Mouse (Mus musculus) heart, embryonic 14.5 days (tissue): ENCODE data around the gene Dlgap1. TPM values are rescaled to one million over a fixed set of nuclear protein-coding genes. Genes with fewer than 3 reads are reported as not detected.

ENCODE experiments used
- ATAC-seq: fragments of 200-750 bp; cut with Nextera tagmentation; 2 replicates; pipeline ENCODE4 v1.8.0; 2017; ENCODE audit warnings: low read depth, moderate TSS enrichment; ENCODE audit not compliant: insufficient number of reproducible peaks, insufficient read depth, low FRiP score
- H3K27ac ChIP-seq, 2 experiments: fragments of 200-500 bp in 1 of 2; fragments of 300-500 bp in 1 of 2; sonication (generic) in 1 of 2; replicated peaks in 1 of 2; 2 replicates each; pipeline ENCODE4 v1.5.1; 2012 to 2014; ENCODE audit warnings: low read depth in 2 of 2, low read length in 2 of 2, control low read depth in 1 of 2, mild to moderate bottlenecking in 1 of 2, mixed read lengths in 1 of 2; ENCODE audit not compliant: control insufficient read depth in 1 of 2, insufficient read depth in 1 of 2
- H3K27me3 ChIP-seq: fragments of 300-500 bp; sonication (generic); 2 replicates; pipeline ENCODE4 v1.6.1; 2014; ENCODE audit warnings: mild to moderate bottlenecking, low read length, control low read depth; ENCODE audit not compliant: control insufficient read depth, insufficient read depth
- H3K36me3 ChIP-seq: fragments of 300-500 bp; sonication (generic); 2 replicates; pipeline ENCODE4 v1.6.1; 2014; ENCODE audit warnings: mild to moderate bottlenecking, control low read depth, low read length, mixed read lengths; ENCODE audit not compliant: control insufficient read depth, insufficient read depth
- H3K4me1 ChIP-seq, 2 experiments: fragments of 200-500 bp in 1 of 2; fragments of 300-500 bp in 1 of 2; sonication (generic) in 1 of 2; 2 replicates each; pipeline ENCODE4 v1.6.1; 2012 to 2014; ENCODE audit warnings: low read length in 2 of 2, control low read depth in 1 of 2, mixed read lengths in 1 of 2; ENCODE audit not compliant: control insufficient read depth in 2 of 2, insufficient read depth in 2 of 2
- H3K4me2 ChIP-seq: fragments of 300-500 bp; sonication (generic); 2 replicates; pipeline ENCODE4 v1.6.1; 2014; ENCODE audit warnings: mild to moderate bottlenecking, low read length
- H3K4me3 ChIP-seq, 2 experiments: fragments of 200-500 bp in 1 of 2; fragments of 300-500 bp in 1 of 2; sonication (generic) in 1 of 2; 2 replicates each; pipeline ENCODE4 v1.5.1; 2012 to 2014; ENCODE audit warnings: low read length in 2 of 2, mild to moderate bottlenecking in 2 of 2, control low read depth in 1 of 2, low read depth in 1 of 2, moderate library complexity in 1 of 2; ENCODE audit not compliant: control insufficient read depth in 1 of 2, insufficient read depth in 1 of 2
- H3K9ac ChIP-seq: fragments of 300-500 bp; sonication (generic); 2 replicates; pipeline ENCODE4 v1.6.1; 2014; ENCODE audit warnings: mild to moderate bottlenecking, low read length
- H3K9me3 ChIP-seq: fragments of 300-500 bp; sonication (generic); 2 replicates; pipeline ENCODE4 v1.6.1; 2016; ENCODE audit warnings: low read length, control low read depth; ENCODE audit not compliant: control insufficient read depth
- WGBS: fragments of 180-500 bp; shearing (Covaris S2); extraction: QIAGEN DNeasy Blood & Tissue Kit; methylation state at CpG from one replicate; pipeline ENCODE4 v1.1.7; 2014; 5-methylcytosine and 5-hydroxymethylcytosine counted together
- polyA plus RNA-seq: library from polyadenylated mRNA; unstranded; fragments of >200 nt; fragmentation: Nextera tagmentation; extraction: Ambion mirVana; gene quantifications from 2 replicates; pipeline ENCODE4 v1.2.1, GENCODE M21; 2014

The Dlgap1 gene
- polyA plus RNA-seq, 1 experiment from 2014 or later: 1.1 TPM

DNA sequence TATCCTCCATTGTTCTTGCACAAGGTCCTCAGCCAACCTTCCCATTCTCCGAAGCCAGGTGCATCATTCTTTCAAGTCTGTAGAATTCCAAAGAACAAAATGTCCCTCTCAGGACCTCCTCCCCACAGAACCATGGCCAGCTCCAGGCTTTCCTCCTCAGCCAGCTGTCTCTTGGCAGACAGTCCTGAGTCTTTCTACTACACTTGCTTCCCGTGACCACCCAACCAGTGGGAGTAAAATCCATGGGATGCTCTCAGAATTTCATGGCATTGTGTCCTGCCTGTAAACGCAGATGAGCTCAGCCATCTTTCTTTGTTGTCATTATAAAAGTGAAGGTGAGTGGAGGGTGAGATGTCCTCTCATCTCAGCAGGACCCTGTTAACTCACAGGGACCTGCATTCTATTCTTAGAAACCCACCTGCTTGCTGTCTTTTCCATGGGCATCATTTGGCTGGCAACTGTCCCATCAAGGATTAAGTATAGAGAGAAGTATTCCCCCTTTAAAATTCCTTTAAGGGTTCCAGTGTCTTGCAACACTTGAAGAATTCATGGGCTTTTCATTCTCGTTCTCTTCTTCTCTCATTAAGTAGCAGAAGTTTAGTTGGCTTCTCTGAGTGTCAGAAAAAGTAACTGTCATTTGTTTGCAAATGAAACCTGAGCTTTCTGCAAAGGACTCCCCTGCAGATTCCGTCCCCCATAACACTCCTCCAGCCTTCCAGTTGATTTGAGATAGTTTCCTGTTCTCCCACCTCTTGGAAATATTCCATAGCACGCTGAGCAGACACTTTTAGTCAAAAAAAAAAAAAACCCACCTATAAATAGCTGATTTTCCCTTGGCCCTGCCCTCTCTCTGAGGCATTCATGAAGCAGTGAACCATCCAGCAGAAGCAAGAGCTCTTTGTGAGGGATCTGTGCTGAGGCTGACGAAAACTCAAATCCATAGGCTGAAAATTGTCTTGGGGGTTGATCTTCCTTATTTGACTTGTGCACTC is 559.6 kb downstream of the Dlgap1 start:
- no peak overlapping the region for H3K27ac ChIP-seq
- H3K4me3 ChIP-seq: no peak overlapping the region
- ATAC-seq: no peak
- peaks cover 4% of the 10 kb centered on the region; the same call in 1 of the 2 replicates for H3K27me3 ChIP-seq
- H3K9me3 ChIP-seq: no peaks in the 10 kb centered on the region
- H3K4me2 ChIP-seq: peak overlapping the region; percentile 41
- no peak overlapping the region for H3K9ac ChIP-seq
- WGBS: 40% methylated on average over 7 of the region's 7 CpGs
- H3K36me3 ChIP-seq: no peaks in the 10 kb centered on the region
- H3K4me1 ChIP-seq: peaks cover 0 to 3% of the 10 kb centered on the region in 2 experiments; a peak in 1 of 4 replicates

DNA sequence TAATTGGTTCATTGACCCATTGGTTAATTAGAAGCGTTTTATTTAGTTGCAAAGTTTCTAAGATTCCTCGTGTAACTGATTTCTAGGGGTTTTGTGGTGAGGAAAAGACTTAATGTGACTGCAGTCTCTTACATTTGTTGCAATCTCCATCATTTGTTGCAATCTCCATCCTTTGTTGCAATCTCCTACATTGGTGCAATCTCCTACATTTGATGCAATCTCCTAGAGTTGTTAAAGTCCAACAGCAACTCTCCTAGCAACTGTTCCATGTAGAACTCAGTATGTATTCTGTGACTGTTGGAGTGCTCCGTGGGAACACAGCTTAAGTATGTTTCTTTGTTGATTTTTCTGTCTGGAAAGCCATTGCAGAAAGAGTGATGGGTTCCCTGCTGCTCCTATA is 565.4 kb downstream of the Dlgap1 start:
- Histone ChIP-seq H3K27me3 (no peaks in the 10 kb centered on the region), H3K4me3 (no peak overlapping the region), H3K36me3 (no peaks in the 10 kb centered on the region), H3K4me2 (no peak overlapping the region), H3K27ac (no peak overlapping the region), H3K9ac (no peak overlapping the region), H3K9me3 (no peaks in the 10 kb centered on the region), H3K4me1 (no peaks in the 10 kb centered on the region)
- ATAC-seq: no peak
- 57% methylated on average over 3 of the region's 3 CpGs for WGBS

DNA sequence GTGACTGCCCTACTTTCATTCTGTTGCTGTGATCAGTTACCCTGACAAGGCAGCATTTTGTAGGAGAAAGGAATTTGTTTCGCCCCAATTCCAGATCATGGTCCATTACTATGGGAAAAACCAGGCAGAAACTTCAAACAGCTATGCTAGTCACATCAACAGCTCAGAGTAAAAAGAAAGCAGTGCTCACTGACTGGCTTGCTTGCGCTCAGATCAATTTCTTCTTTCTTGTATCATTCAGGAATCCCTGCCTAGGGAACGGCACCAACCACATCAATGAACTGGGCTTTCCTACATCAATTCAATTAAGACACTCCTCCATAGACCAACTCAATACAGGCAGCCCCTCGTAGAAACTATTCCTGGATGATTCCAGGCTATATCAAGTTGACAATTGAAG is 572.9 kb downstream of the Dlgap1 start:
- ATAC-seq: no peak
- no peaks in the 10 kb centered on the region for H3K36me3 ChIP-seq
- H3K4me1 ChIP-seq: no peaks in the 10 kb centered on the region
- 82% methylated on average over 4 of the region's 4 CpGs for WGBS
- H3K27ac ChIP-seq: no peak overlapping the region
- H3K4me2 ChIP-seq: no peak overlapping the region
- H3K9me3 ChIP-seq: no peaks in the 10 kb centered on the region
- no peak overlapping the region for H3K4me3 ChIP-seq
- H3K27me3 ChIP-seq: no peaks in the 10 kb centered on the region
- H3K9ac ChIP-seq: no peak overlapping the region

DNA sequence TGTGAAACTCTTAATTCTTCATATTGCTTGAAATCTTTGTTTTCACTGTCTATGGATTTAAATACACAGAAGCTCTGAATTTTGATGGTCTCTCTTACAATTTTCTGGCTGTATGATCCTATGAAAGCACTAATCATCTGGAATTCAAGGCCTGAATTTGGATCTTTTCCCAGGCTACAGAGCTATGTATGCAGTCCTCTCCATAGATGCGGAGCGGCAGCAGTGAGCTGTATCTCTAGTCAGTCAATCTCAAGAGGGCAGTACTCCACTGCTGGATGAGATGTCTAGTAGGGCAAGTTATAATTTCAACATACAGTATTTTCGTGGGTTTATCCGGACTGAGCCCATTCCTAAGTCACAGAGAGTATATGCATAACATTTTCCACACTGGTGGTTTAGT is 581.9 kb downstream of the Dlgap1 start:
- Histone ChIP-seq H3K27ac (no peak overlapping the region), H3K4me1 (no peaks in the 10 kb centered on the region), H3K4me2 (no peak overlapping the region), H3K36me3 (no peaks in the 10 kb centered on the region), H3K9ac (no peak overlapping the region), H3K9me3 (no peaks in the 10 kb centered on the region), H3K4me3 (no peak overlapping the region), H3K27me3 (no peaks in the 10 kb centered on the region)
- ATAC-seq: no peak
- WGBS: 68% methylated on average over 4 of the region's 4 CpGs

- Histone ChIP-seq H3K4me2 (peak overlapping the region; percentile 53), H3K9ac (no peak overlapping the region), H3K4me1 (peaks cover 3% of the 10 kb centered on the region in 2 experiments; a peak in 1 of 4 replicates), H3K27me3 (no peaks in the 10 kb centered on the region), H3K27ac (no peak overlapping the region), H3K4me3 (peak overlapping the region; percentile 16 to 24), H3K9me3 (no peaks in the 10 kb centered on the region), H3K36me3 (no peaks in the 10 kb centered on the region)
- WGBS: 42% methylated on average over 7 of the region's 7 CpGs
- ATAC-seq: no peak
Measured at GRCm38 (mm10) chr17:70561547-70561946, 592.7 kb downstream of the Dlgap1 start.

GRCm38 (mm10) chr17:70570848-70571247 is 602.0 kb downstream of the Dlgap1 start:
- Histone ChIP-seq H3K4me3 (no peak overlapping the region), H3K9ac (no peak overlapping the region), H3K36me3 (no peaks in the 10 kb centered on the region), H3K27me3 (no peaks in the 10 kb centered on the region), H3K4me1 (no peaks in the 10 kb centered on the region), H3K9me3 (no peaks in the 10 kb centered on the region), H3K4me2 (no peak overlapping the region), H3K27ac (no peak overlapping the region)
- 81% methylated on average over 5 of the region's 5 CpGs for WGBS
- no peak for ATAC-seq

DNA sequence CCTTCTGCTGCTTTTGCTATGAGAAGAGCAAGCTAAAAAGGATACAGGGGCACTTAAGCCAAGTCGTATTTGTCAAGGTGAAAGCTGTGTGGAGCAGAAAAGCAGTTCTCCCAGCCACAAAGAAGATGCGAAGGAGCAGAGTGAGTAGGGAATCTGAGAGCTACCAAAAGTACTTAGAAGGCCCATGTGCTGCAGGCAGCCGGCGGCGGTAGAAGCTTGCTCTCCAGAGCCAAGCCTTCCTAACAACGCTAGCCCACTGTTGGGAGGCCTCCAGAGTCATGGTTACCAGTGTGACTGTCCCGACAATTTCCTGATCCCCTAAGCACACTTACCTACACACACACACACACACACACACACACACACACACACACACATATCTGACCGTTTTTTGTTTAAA is 614.2 kb downstream of the Dlgap1 start:
- H3K4me1 ChIP-seq: no peaks in the 10 kb centered on the region
- no peak overlapping the region for H3K9ac ChIP-seq
- no peaks in the 10 kb centered on the region for H3K27me3 ChIP-seq
- no peak for ATAC-seq
- H3K4me2 ChIP-seq: no peak overlapping the region
- no peaks in the 10 kb centered on the region for H3K9me3 ChIP-seq
- H3K4me3 ChIP-seq: no peak overlapping the region
- 67% methylated on average over 8 of the region's 8 CpGs for WGBS
- no peaks in the 10 kb centered on the region for H3K36me3 ChIP-seq
- no peak overlapping the region for H3K27ac ChIP-seq
